Mouse (Mus musculus): ENCODE measurements around the gene Itga7. TPM values are rescaled to one million over a fixed set of nuclear protein-coding genes. Genes with fewer than 3 reads are reported as not detected.

Itga7 gene
- total RNA-seq, 2 experiments from 2014 or later: 13.0 to 16.5 TPM

GRCm38 (mm10) chr10:128909567-128910028, 24.0 kb upstream of the Itga7 start:
- peak; percentile 55 to 68 for DNase-seq (ENCODE audit: low spot score in 2 of 2)
- intact Hi-C loops (cut with DNase I): no loop called here

GRCm38 (mm10) chr10:128910066-128910841, 23.4 kb upstream of the Itga7 start:
- intact Hi-C loops (cut with DNase I): no loop called here

DNA sequence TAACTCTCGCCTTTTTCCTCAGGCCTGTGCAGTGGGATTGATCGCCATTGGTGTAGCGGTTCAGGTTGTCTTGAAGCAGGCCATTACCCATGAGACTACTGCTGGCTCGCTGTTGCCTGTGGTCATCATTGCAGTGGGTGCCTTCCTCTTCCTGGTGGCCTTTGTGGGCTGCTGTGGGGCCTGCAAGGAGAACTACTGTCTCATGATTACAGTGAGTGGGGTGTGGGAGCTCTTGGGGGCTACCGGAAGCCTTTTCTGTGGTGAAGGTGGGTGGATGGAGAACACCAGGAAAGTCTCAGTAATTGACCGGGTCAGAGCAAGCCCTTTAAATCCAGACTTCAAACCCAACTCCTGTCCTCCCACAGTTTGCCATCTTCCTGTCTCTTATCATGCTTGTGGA, 22.2 kb upstream of the Itga7 start:
- intact Hi-C loops (cut with DNase I): no loop called here

More at GRCm38 (mm10) chr10:128910066-128910841, 23.4 kb upstream of the Itga7 start:
- no peak for DNase-seq (ENCODE audit: low spot score in 2 of 2)

GRCm38 (mm10) chr10:128912268-128912667, 21.4 kb upstream of the Itga7 start:
- intact Hi-C loops (cut with DNase I): no loop called here
- DNase-seq (ENCODE audit: low spot score in 2 of 2): no peak

More for the DNA sequence above, 22.2 kb upstream of the Itga7 start:
- no peak for DNase-seq (ENCODE audit: low spot score in 2 of 2)

- intact Hi-C loops (cut with DNase I): no loop called here
Observed at GRCm38 (mm10) chr10:128912791-128913190, 20.8 kb upstream of the Itga7 start.

DNA sequence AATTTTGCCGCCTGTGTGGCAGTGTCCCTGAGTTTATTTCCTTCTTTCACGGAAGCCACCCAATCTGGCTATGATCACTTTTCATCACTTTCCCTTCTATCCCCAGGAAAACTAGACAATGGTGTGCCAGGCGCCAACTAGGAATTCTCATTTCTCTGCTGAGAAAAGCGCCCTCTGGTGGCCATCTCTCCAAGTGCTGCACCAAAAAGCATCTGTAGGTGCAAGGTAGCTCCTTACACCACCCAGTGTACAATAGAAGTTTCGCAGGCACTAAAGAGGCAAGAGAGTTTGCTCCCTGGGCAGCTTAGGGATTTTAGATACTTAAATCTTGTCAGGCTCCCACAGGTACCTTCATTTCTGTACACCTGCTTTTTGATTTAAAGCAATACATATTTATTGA, 20.4 kb upstream of the Itga7 start:
- intact Hi-C loops (cut with DNase I): no loop called here

More at GRCm38 (mm10) chr10:128912791-128913190, 20.8 kb upstream of the Itga7 start:
- no peak for DNase-seq (ENCODE audit: low spot score in 2 of 2)

DNA sequence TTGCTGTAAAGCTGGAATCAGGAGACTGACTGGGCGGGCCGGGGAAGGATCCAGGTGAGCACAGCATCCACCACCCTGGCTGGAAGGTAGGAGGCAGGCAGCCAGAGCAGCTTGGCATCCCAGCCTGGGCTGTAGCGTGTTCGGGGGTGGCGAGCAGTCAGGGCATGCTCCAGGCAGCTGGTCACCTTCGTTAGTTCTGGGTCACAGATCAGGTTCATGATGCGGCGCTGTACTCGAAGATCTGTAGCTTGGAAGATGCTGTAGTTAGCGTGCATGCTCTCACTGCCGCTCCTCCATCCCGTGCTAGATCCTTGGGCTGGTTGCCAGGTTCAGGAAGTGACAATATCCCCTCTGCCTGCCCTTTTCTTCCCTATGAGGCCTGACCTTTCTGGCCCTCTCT, 19.9 kb upstream of the Itga7 start:
- no peak for DNase-seq (ENCODE audit: low spot score in 2 of 2)
- intact Hi-C loops (cut with DNase I): no loop called here

More for the DNA sequence above, 20.4 kb upstream of the Itga7 start:
- peak; percentile 84 to 85 for DNase-seq (ENCODE audit: low spot score in 2 of 2)

DNA sequence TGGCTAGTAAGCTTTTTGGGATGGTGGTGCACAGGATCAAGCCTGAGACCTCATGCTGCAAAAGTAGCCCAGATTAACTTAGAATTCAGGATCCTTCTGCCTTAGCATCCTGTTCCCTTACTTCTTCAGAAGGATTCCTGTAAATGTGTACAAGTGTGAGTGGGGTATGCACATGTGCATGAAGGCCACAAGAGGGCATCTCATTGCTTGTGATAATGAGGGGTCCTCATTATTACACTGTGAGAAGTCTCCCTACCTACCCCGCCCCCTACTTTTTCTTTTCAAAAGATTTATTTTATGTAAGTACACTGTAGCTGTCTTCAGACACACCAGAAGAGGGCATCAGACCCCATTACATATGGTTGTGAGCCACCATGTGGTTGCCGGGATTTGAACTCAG, 18.1 kb upstream of the Itga7 start:
- intact Hi-C loops (cut with DNase I): no loop called here
- no peak for DNase-seq (ENCODE audit: low spot score in 2 of 2)

GRCm38 (mm10) chr10:128916665-128917064, 17.0 kb upstream of the Itga7 start:
- no peak for DNase-seq (ENCODE audit: low spot score in 2 of 2)
- intact Hi-C loops (cut with DNase I): no loop called here

GRCm38 (mm10) chr10:128917400-128917799, 16.2 kb upstream of the Itga7 start:
- no peak for DNase-seq (ENCODE audit: low spot score in 2 of 2)
- intact Hi-C loops (cut with DNase I): no loop called here

DNA sequence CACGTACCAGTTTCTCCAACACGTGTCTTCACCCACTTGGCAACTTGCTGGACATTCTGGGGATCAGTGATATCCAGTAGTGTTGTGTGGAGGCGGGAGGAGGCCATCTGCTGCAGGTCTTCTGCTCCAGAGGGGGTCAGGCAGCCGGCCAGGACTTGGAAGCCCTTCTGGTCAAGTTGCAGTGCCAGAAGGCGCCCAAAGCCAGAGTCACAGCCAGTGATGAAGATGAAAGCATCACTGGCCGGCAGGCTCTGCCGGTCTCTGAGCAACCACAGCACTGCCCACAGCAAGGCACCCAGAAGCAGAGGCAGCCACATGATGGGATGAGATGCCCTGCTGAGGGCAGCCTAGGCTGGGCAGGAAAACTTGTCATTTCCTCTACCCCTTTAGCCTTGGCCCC, 15.4 kb upstream of the Itga7 start:
- intact Hi-C loops (cut with DNase I): no loop called here
- DNase-seq (ENCODE audit: low spot score in 2 of 2): peak in 1 of 2 experiments; percentile 33

DNA sequence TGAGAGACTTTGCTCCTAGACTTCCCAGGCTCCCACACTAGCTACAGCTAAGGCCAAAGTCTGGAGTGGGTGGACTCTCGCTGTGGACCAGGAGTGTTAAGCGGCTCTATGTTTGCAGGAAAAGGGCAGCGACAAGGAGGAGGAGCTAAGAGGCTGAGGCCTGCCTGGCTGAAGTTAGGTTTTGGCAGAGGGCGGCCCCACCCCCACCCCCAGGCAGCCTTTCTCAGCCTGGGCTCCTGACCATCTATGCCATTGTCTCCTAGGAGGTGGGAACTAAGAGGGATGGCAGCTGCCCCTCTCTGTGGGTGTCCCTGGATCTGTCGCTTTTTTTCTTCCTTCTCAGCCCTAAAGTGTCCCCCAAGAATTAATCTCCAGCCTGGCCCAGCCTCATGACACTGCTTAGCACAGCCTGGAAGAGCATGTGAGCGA, 14.4 kb upstream of the Itga7 start:
- no peak for DNase-seq (ENCODE audit: low spot score in 2 of 2)
- intact Hi-C loops (cut with DNase I): no loop called here

GRCm38 (mm10) chr10:128919966-128920365, 13.7 kb upstream of the Itga7 start:
- intact Hi-C loops (cut with DNase I): no loop called here
- no peak for DNase-seq (ENCODE audit: low spot score in 2 of 2)

DNA sequence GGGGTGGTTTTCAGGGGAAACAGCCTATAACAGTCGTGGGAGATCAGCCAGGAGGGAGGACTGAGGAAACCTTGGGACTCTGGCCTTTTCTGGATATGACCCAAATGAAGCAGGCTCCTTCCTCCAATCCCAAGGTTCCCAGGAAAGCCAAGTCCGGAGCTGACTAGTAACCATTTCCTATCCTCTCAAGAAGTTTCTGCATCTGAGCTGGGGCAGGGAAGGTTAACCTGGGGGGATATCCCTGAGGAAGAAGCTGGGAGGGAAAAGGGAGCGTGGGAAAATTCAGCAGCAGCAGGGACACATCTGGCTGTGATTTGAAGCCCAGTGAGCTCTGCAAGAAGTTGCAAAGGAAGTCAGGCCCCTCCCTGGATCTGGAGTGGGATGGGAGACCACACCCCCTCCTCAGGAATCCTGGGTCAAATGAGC, 12.9 kb upstream of the Itga7 start:
- no peak for DNase-seq (ENCODE audit: low spot score in 2 of 2)
- intact Hi-C loops (cut with DNase I): no loop called here

- intact Hi-C loops (cut with DNase I): no loop called here
- DNase-seq (ENCODE audit: low spot score in 2 of 2): no peak
Observed at GRCm38 (mm10) chr10:128921251-128921650, 12.4 kb upstream of the Itga7 start.

DNA sequence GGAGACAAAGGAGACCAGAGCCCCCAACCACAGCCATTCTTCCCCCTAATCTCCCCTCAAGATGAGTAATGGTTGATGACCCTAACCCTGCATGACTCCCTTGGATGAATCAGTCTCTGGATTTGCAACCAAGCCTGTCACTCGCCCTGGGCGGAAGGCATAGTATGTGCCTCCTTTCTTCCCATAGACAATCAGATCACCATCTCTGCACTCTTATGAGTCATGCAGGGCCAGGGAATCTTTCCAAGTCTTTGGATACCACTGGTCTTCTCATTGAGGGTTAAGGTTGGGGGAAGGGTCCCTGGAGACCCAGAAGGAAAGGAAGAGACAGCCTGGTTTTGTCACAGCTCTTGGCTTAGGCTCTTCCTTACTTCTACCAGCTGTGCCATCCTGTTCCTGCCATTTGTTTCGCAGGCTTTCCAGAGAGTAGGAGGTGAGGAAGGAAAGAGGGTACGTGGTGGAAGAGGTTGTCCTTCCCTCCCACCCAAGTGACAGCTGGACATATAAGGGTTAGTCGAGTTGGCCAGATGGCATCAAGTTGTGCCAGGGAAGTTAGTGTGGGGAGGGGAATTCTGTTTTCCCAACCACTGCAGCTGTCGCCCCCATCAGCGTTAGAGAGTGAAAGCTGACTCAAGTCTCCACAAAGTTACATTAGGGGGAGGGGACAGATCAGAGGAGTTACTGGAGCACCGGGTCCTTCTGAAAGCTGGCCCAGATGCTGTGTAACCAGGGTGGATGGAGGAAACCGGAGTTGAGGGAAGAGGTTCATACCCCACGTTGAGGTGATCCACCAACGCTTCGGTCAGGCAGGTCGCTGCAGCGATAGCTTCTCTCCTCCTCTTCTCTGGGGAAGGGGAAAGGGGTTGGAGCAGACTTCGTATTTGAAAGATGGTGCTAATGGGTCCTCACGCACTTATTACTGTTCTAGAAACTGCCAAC, 11.5 kb upstream of the Itga7 start:
- DNase-seq (ENCODE audit: low spot score in 2 of 2): no peak
- intact Hi-C loops (cut with DNase I): no loop called here

- intact Hi-C loops (cut with DNase I): no loop called here
- no peak for DNase-seq (ENCODE audit: low spot score in 2 of 2)
Observed at GRCm38 (mm10) chr10:128922822-128923012, 10.9 kb upstream of the Itga7 start, which contains the start of gene Rdh5. Gene Rdh5 (minus strand): TSS chr10:128922888.

- DNase-seq (ENCODE audit: low spot score in 2 of 2): peak; percentile 93 to 95
- intact Hi-C loops (cut with DNase I): no loop called here
Observed at GRCm38 (mm10) chr10:128923013-128923691, 10.5 kb upstream of the Itga7 start.

- intact Hi-C loops (cut with DNase I): no loop called here
- no peak for DNase-seq (ENCODE audit: low spot score in 2 of 2)
Observed at GRCm38 (mm10) chr10:128923935-128924334, 9.7 kb upstream of the Itga7 start, which contains the start of gene Bloc1s1. Gene Bloc1s1 (minus strand): TSS chr10:128924035.

DNA sequence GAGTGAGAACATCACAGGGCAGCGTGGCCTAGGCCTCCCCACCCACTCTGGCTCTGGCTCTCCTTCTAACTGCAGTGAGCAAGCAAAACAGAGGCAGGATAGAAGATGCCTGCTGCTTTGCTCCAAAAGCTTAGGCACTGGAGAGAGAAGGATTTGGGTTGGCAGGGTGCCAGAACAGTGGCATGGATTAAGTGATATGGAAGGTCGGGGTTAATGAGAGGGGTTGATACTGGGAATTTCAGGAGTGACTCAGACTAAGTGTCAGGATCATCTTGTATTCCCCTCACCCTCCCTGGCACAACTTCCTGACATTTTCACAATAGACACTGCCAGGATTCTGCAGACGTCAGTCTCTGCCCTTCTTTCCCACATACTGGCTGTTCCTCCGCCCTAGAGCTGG, 5.3 kb upstream of the Itga7 start:
- intact Hi-C loops (cut with DNase I): no loop called here
- no peak for DNase-seq (ENCODE audit: low spot score in 2 of 2)

All from left cerebral cortex, postnatal 36 days (tissue).